Mouse (Mus musculus): ENCODE results near the gene Myo6. TPM values are rescaled to one million over a fixed set of nuclear protein-coding genes. Genes with fewer than 3 reads are reported as not detected.
A peak's percentile ranks its signal among the peaks of the same experiment; 100 is the strongest.
"Not testable (repeated sequence)": the region's sequence is repeated elsewhere in the genome, so short reads cannot be mapped to it uniquely, and the experiment has no call there.

Myo6 gene
- polyA plus RNA-seq, 1 experiment, result 61.9 TPM

DNA sequence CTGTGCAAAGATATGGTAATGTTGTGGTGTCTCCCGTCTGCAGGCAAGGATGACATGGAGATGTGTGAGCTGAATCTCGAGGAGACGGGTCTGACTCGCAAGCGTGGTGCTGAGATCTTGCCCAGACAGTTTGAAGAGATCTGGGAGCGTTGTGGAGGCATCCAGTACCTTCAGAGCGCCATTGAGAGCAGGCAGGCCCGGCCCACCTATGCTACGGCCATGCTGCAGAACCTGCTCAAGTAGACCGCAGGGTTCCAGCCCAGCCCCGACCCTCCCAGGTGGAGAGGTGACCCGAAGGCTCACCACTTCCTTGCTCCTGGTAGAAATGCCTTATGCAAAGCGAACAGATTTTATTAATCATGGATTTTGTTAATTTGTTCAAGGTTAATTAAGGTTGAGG lies 142.8 kb downstream of the Myo6 start:
- Histone ChIP-seq H3K27ac (ENCODE audit: insufficient read depth, low read length) (no peak overlapping the region), H3K4me1 (ENCODE audit: control insufficient read depth, insufficient read depth, low read length) (no peaks in the 10 kb centered on the region), H3K27me3 (ENCODE audit: control insufficient read depth, insufficient read depth, low read length) (no peaks in the 10 kb centered on the region), H3K4me3 (replicated peaks; ENCODE audit: insufficient read depth, low read depth, low read length) (no peak overlapping the region)
- WGBS, result 86% methylated on average over 13 of the region's 13 CpGs
- no peak for DNase-seq
- no peak for TF ChIP-seq CTCF (IDR thresholded peaks at IDR 0.05; ENCODE audit: borderline replicate concordance, insufficient read depth, low read depth, low read length)
- no peak for TF ChIP-seq POLR2A (IDR thresholded peaks at IDR 0.05; ENCODE audit: borderline replicate concordance, insufficient read depth, low read length)

DNA sequence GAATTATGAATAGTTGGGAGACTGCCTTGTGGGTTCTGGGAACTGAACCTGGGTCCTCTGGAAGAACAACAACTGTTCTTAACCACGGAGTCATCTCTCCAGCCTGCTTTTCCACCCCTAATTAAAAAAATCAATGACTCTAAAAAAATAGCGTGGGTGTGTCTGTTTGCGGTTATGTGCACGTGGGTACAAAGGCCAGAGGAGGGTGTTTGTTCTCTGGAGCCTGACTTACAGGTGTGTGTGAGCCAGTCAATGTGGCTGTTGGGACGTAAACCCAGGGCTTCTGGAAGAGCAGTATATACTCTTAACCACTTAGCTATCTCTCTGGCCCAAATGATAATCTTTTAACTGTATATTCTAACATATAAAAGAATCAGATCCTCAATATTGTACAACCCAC lies 148.8 kb downstream of the Myo6 start:
- TF ChIP-seq CTCF (IDR thresholded peaks at IDR 0.05; ENCODE audit: borderline replicate concordance, insufficient read depth, low read depth, low read length), result no peak
- no peak for TF ChIP-seq POLR2A (IDR thresholded peaks at IDR 0.05; ENCODE audit: borderline replicate concordance, insufficient read depth, low read length)
- DNase-seq, result no peak
- H3K27ac ChIP-seq (ENCODE audit: insufficient read depth, low read length), result no peak overlapping the region
- H3K27me3 ChIP-seq (ENCODE audit: control insufficient read depth, insufficient read depth, low read length), result no peaks in the 10 kb centered on the region
- no peaks in the 10 kb centered on the region for H3K4me1 ChIP-seq (ENCODE audit: control insufficient read depth, insufficient read depth, low read length)
- 85% methylated on average over 5 of the region's 5 CpGs for WGBS
- H3K4me3 ChIP-seq (replicated peaks; ENCODE audit: insufficient read depth, low read depth, low read length), result no peak overlapping the region

DNA sequence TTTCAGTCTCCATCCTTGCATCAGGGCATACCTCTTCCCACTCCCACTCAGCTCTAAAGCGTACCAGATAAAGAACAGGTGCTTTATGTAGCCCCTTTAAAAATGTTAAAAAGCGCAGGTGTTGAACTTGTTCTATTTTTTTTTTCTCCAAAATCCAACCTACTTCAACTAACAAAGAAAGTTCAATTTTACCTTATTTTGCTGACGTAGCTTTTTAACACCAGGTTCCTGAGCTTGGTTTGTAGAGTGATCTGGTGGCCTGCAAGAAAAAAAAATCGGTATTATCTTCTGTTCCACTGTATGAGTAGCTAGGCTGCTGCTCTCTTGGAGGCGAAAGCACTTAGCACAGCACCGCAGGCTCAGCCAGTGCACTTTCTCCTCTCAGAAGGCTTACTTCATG lies 151.1 kb downstream of the Myo6 start:
- Histone ChIP-seq H3K4me1 (ENCODE audit: control insufficient read depth, insufficient read depth, low read length) (no peaks in the 10 kb centered on the region), H3K4me3 (replicated peaks; ENCODE audit: insufficient read depth, low read depth, low read length) (no peak overlapping the region), H3K27me3 (ENCODE audit: control insufficient read depth, insufficient read depth, low read length) (no peaks in the 10 kb centered on the region), H3K27ac (ENCODE audit: insufficient read depth, low read length) (no peak overlapping the region)
- no peak for TF ChIP-seq CTCF (IDR thresholded peaks at IDR 0.05; ENCODE audit: borderline replicate concordance, insufficient read depth, low read depth, low read length)
- no peak for TF ChIP-seq POLR2A (IDR thresholded peaks at IDR 0.05; ENCODE audit: borderline replicate concordance, insufficient read depth, low read length)
- no peak for DNase-seq
- WGBS, result 95% methylated on average over 6 of the region's 6 CpGs

DNA sequence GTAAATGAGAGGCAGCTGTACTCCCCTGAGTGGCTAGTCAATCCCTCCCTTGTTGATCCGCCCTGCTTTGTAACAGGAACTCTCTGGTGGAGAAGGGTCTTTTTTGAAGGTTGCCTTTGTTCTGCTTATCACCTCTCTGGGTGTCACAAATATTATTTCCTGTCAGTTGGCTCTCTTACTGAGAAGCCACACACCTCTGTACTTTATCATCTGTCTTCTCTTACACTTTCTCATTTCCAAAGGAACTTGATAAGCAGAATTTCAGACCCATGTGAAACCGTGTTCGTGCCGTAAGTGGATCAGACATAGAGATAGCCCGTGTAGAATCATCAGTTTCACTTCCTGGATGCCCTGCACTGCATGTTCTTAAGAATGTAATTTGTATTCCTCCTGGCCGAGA lies 153.2 kb downstream of the Myo6 start:
- no peak overlapping the region for H3K27ac ChIP-seq (ENCODE audit: insufficient read depth, low read length)
- H3K4me1 ChIP-seq (ENCODE audit: control insufficient read depth, insufficient read depth, low read length), result no peaks in the 10 kb centered on the region
- WGBS, result 92% methylated on average over 6 of the region's 6 CpGs
- no peaks in the 10 kb centered on the region for H3K27me3 ChIP-seq (ENCODE audit: control insufficient read depth, insufficient read depth, low read length)
- no peak for TF ChIP-seq CTCF (IDR thresholded peaks at IDR 0.05; ENCODE audit: borderline replicate concordance, insufficient read depth, low read depth, low read length)
- no peak for TF ChIP-seq POLR2A (IDR thresholded peaks at IDR 0.05; ENCODE audit: borderline replicate concordance, insufficient read depth, low read length)
- H3K4me3 ChIP-seq (replicated peaks; ENCODE audit: insufficient read depth, low read depth, low read length), result no peak overlapping the region
- no peak for DNase-seq

DNA sequence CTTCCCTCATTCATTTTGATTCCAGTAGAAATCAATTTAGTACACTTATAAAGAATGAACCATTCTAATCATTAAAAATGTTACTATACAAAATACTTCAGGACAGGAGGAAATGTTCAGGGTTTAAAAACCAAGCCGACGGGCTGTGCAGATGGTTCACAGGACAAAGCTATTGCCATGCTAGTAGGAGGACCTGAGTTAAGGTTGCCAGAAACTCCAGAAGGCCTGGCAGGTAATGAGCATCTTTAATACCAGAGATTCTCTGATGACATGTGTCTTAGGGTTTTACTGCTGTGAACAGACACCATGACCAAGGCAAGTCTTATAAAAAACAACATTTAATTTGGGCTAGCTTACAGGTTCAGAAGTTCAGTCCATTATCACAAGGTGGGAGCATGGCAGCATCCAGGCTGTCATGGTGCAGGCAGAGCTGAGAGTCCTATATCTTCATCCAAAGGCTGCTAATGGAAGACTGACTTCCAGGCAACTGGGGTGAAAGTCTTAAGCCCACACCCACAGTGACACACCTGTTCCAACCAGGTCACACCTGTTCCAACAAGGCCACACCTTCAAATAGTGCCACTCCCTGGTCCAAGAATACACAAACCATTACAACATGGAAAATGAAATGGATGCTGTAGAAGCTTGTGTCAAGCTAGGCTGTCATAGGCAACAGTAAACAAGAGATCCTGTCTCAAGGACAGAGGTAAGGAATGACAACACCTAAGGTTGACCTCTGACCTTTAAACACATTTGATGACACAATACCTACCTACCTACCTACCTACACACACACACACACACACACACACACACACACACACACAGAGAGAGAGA lies 156.4 kb downstream of the Myo6 start:
- peak in 1 of 2 experiments; percentile 30 for DNase-seq
- not testable (repeated sequence) for H3K27me3 ChIP-seq (ENCODE audit: control insufficient read depth, insufficient read depth, low read length); H3K4me3 ChIP-seq (replicated peaks; ENCODE audit: insufficient read depth, low read depth, low read length); H3K4me1 ChIP-seq (ENCODE audit: control insufficient read depth, insufficient read depth, low read length); H3K27ac ChIP-seq (ENCODE audit: insufficient read depth, low read length)
- 18% methylated on average over 2 of the region's 2 CpGs for WGBS

DNA sequence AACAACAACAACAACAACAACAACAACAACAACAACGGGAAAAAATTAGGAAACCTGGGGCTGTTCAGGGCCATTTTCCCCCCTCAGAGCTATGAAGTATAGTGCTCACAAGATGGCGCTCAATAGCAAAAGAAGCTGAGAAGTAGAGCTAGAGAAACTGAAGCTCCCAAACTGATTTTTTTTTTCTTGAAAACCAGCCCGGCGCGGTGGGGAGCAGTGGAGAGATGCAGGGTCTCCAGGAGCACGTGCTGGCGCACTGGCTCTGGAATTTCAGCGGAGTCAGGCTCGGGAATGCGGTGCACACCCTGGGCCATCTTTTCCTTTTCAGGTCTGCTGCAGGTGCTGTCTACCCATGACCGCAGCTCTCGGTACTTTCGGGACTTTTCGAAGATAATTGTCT lies 167.3 kb downstream of the Myo6 start:
- 12% methylated on average over 14 of the region's 14 CpGs for WGBS
- TF ChIP-seq CTCF (IDR thresholded peaks at IDR 0.05; ENCODE audit: borderline replicate concordance, insufficient read depth, low read depth, low read length) (peak; percentile 24; the same call in 1 of the 2 replicates), POLR2A (IDR thresholded peaks at IDR 0.05; ENCODE audit: borderline replicate concordance, insufficient read depth, low read length) (no peak)
- Histone ChIP-seq H3K27ac (ENCODE audit: insufficient read depth, low read length) (no peak overlapping the region), H3K4me1 (ENCODE audit: control insufficient read depth, insufficient read depth, low read length) (0 out of 2 replicates have a peak, but pooled peaks cover 2% of the 10 kb centered on the region), H3K27me3 (ENCODE audit: control insufficient read depth, insufficient read depth, low read length) (no peaks in the 10 kb centered on the region), H3K4me3 (replicated peaks; ENCODE audit: insufficient read depth, low read depth, low read length) (peak overlapping the region; percentile 33)
- DNase-seq, result peak; percentile 27 to 35

DNA sequence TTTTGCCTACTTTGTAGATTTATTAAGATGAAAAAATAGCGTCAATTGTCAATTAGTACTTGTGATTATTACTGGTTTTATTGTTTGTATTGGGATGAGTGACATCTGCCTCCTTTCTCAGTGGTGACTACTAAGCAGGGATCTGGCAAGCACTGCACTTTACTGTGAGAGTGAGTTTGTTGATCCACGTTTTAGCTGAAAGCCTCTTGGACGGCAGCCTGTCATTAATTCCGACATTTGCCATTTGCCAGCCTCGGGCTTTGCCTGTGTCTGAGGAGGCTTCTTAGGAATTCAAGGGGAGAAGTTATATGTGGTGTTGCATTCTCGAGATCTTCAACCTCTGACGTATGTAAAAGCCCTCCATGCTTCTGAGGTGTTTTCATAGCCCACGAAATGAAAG lies 168.6 kb downstream of the Myo6 start:
- H3K4me1 ChIP-seq (ENCODE audit: control insufficient read depth, insufficient read depth, low read length), result 0 out of 2 replicates have a peak, but pooled peaks cover 2% of the 10 kb centered on the region
- no peak overlapping the region for H3K27ac ChIP-seq (ENCODE audit: insufficient read depth, low read length)
- 15% methylated on average over 8 of the region's 8 CpGs for WGBS
- peak overlapping the region; percentile 36 for H3K4me3 ChIP-seq (replicated peaks; ENCODE audit: insufficient read depth, low read depth, low read length)
- no peak for DNase-seq
- H3K27me3 ChIP-seq (ENCODE audit: control insufficient read depth, insufficient read depth, low read length), result no peaks in the 10 kb centered on the region
- TF ChIP-seq CTCF (IDR thresholded peaks at IDR 0.05; ENCODE audit: borderline replicate concordance, insufficient read depth, low read depth, low read length), result no peak
- no peak for TF ChIP-seq POLR2A (IDR thresholded peaks at IDR 0.05; ENCODE audit: borderline replicate concordance, insufficient read depth, low read length)

DNA sequence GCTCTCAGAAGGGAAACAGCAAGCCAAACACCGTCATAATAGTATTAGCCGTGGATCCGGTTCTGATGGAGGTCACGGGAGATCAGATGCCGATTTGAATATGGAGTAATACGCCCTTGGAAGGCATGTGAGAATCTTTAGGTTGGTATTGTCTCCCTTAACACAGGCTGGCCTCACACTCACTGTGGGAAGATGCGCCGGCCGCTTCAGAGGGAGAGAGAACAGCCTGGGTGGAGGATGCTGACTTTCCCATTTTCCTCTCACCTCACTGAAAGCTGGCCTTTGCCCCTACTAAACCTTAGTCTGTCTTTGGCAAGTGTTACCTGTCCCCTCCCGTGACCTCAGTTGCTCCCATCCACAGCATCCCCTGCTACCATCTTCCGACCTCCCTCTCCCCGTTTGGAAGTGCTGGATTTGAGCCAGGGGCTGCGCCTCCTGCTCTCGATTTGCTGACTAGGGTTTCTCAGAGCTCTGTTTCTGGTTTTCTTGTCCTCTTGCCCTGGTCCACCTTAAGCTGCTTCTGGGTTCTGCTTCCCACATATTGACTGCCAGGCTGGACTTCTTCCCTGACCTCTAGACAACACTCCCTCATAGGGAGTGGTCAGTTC lies 169.3 kb downstream of the Myo6 start:
- H3K27me3 ChIP-seq (ENCODE audit: control insufficient read depth, insufficient read depth, low read length), result no peaks in the 10 kb centered on the region
- no peak overlapping the region for H3K27ac ChIP-seq (ENCODE audit: insufficient read depth, low read length)
- TF ChIP-seq CTCF (IDR thresholded peaks at IDR 0.05; ENCODE audit: borderline replicate concordance, insufficient read depth, low read depth, low read length) (no peak), POLR2A (IDR thresholded peaks at IDR 0.05; ENCODE audit: borderline replicate concordance, insufficient read depth, low read length) (no peak)
- whole genome bisulfite sequencing, result 13% methylated on average over 14 of the region's 14 CpGs
- H3K4me3 ChIP-seq (replicated peaks; ENCODE audit: insufficient read depth, low read depth, low read length), result peak overlapping the region; percentile 49
- DNase-seq, result peak in 1 of 2 experiments; percentile 20
- 0 out of 2 replicates have a peak, but pooled peaks cover 2% of the 10 kb centered on the region for H3K4me1 ChIP-seq (ENCODE audit: control insufficient read depth, insufficient read depth, low read length)

Measured in cerebellum, adult 2 months (tissue).